Mouse (Mus musculus): Measurements from ENCODE around the gene Amdhd2. TPM values are rescaled to one million over a fixed set of nuclear protein-coding genes. Genes with fewer than 3 reads are reported as not detected.
"Not testable (repeated sequence)": the region's sequence is repeated elsewhere in the genome, so short reads cannot be mapped to it uniquely, and the experiment has no call there.

The Amdhd2 gene
- polyA plus RNA-seq, 1 experiment from 2014 or later, result 32.9 TPM

DNA sequence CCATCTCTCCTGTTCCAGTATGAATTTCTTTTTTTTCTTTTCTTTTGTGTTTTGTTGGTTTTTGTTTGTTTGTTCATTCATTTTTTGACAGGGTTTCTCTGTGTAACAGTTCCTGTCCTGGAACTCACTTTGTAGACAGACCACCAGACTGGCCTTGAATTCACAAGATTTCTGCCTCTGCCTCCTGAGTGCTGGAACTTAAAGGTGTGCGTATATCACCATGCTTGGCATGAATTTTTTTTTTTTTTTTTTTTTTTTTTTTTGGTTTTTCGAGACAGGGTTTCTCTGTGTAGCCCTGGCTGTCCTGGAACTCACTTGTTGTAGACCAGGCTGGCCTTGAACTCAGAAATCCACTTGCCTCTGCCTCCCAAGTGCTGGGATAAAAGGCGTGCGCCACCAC lies 34.3 kb downstream of the Amdhd2 start:
- H3K4me1 ChIP-seq (replicated peaks); ATAC-seq; H3K9me3 ChIP-seq; H3K4me2 ChIP-seq (replicated peaks); H3K36me3 ChIP-seq; H3K4me3 ChIP-seq (replicated peaks); H3K27me3 ChIP-seq; H3K27ac ChIP-seq; H3K9ac ChIP-seq (replicated peaks): not testable (repeated sequence)
- WGBS, result 98% methylated on average over 4 of the region's 4 CpGs

DNA sequence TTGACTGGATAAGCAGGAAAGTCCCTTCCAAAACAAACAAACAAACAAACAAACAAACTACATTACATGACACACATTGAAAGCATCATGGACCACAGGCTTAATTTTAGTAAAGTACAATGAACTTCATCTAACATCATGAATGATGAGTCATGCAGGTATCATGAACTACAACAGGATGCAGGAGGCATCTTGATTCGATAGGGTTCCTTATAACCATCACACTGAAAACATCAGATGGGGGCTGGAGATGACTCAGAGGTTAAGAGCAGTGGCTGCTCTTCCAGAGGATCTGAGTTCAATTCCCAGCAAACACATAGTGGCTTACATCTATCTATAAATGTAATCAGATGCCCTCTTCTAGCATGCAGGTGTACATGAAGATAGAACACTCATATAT lies 36.0 kb downstream of the Amdhd2 start:
- no peak for ATAC-seq
- Histone ChIP-seq H3K27me3 (no peaks in the 10 kb centered on the region), H3K36me3 (no peaks in the 10 kb centered on the region), H3K4me1 (replicated peaks) (no peaks in the 10 kb centered on the region), H3K27ac (no peak overlapping the region), H3K4me3 (replicated peaks) (no peak overlapping the region), H3K4me2 (replicated peaks) (no peak overlapping the region), H3K9ac (replicated peaks) (no peak overlapping the region), H3K9me3 (no peaks in the 10 kb centered on the region)
- WGBS, result 87% methylated on average over 1 of the region's 1 CpGs

DNA sequence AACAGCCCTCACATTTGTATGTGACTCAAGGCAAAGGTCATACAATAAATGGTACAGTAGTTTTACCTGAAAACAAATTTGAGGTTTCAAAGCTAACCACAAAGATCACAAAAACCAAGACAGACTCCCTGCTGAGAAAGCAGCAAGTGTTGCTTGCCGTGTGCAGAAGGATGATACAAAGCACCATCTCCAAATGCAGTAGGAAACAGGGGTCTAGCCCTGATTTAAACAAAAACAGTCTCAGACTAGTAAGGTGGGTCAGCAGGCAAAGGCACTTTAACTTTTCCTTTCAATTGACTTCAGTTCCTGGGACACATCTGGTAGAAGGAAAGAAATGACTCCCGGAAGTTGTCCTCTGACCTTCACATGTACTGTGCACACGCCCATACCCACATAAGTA lies 36.8 kb downstream of the Amdhd2 start:
- no peak overlapping the region for H3K4me3 ChIP-seq (replicated peaks)
- no peaks in the 10 kb centered on the region for H3K9me3 ChIP-seq
- H3K4me2 ChIP-seq (replicated peaks), result no peak overlapping the region
- H3K4me1 ChIP-seq (replicated peaks), result no peaks in the 10 kb centered on the region
- H3K27me3 ChIP-seq, result no peaks in the 10 kb centered on the region
- H3K9ac ChIP-seq (replicated peaks), result no peak overlapping the region
- ATAC-seq, result no peak
- no peak overlapping the region for H3K27ac ChIP-seq
- 88% methylated on average over 3 of the region's 3 CpGs for WGBS
- H3K36me3 ChIP-seq, result no peaks in the 10 kb centered on the region

DNA sequence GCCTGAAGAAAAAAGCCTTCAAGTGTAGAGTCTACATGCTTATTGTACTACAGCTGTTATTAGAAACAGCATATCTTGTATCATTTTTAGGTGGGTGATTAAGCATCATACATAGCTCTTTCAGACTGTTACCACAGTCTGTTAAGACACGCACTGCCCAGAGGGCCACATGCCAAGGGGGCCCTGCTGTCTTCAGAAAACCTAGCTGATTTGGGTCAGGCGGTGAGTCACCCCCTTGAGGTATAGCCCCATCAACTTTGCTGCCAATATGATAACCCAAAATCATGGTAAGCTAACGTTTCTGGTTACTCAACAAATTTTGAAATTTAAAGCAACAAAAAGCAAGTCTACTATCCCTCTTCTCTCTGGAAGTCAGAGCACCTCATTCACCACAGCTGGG lies 44.1 kb downstream of the Amdhd2 start:
- no peak overlapping the region for H3K9ac ChIP-seq (replicated peaks)
- H3K36me3 ChIP-seq, result no peaks in the 10 kb centered on the region
- ATAC-seq, result no peak
- no peaks in the 10 kb centered on the region for H3K27me3 ChIP-seq
- H3K27ac ChIP-seq, result no peak overlapping the region
- H3K9me3 ChIP-seq, result no peaks in the 10 kb centered on the region
- WGBS, result 94% methylated on average over 3 of the region's 3 CpGs
- H3K4me1 ChIP-seq (replicated peaks), result no peaks in the 10 kb centered on the region
- no peak overlapping the region for H3K4me2 ChIP-seq (replicated peaks)
- no peak overlapping the region for H3K4me3 ChIP-seq (replicated peaks)

DNA sequence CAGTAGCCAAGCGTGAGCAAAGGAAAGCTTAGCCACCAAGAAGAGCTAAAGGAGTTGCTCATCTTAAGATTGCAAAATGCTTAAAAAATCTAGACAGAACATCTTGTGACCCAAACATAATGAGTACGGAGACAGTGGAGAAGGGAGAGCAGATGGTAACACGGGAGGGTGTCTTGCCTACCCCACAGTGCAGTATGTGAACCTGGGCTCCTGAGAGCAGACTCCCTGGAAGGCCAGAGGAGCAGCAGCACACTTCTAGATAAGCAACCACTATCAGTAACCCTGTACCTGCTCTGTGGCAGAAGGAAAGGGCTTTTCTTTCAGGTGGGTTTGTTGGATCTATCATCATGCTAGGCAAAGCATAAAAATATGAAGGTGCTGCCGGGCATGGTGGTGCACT lies 50.5 kb downstream of the Amdhd2 start:
- no peaks in the 10 kb centered on the region for H3K9me3 ChIP-seq
- H3K9ac ChIP-seq (replicated peaks), result no peak overlapping the region
- no peak overlapping the region for H3K4me2 ChIP-seq (replicated peaks)
- H3K27me3 ChIP-seq, result no peaks in the 10 kb centered on the region
- no peak for ATAC-seq
- peaks cover 19% of the 10 kb centered on the region for H3K36me3 ChIP-seq
- H3K27ac ChIP-seq, result no peak overlapping the region
- H3K4me3 ChIP-seq (replicated peaks), result no peak overlapping the region
- no peaks in the 10 kb centered on the region for H3K4me1 ChIP-seq (replicated peaks)
- 84% methylated on average over 4 of the region's 4 CpGs for WGBS

DNA sequence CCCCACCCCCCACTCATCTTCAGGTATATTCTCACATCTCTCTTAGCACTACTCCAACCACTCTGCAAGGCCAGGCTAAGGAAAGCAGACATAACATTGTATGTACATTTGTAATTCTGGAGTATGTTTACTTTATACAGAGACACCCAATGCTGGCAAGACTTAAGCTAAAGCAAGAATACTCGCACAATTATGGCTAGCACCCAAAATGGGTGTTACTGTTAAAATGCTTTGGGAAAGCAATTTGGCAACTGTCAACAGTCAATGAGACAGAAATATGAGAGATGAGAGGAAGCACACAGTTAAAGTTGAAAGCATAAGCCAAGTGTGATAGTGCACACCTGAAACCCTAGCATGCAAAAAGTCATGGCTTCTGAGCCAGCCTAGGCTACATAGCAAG lies 52.3 kb downstream of the Amdhd2 start:
- WGBS, result 100% methylated on average over 1 of the region's 1 CpGs
- Histone ChIP-seq H3K4me3 (replicated peaks) (no peak overlapping the region), H3K4me2 (replicated peaks) (no peak overlapping the region), H3K9me3 (no peaks in the 10 kb centered on the region), H3K4me1 (replicated peaks) (no peaks in the 10 kb centered on the region), H3K27ac (no peak overlapping the region), H3K9ac (replicated peaks) (no peak overlapping the region), H3K27me3 (no peaks in the 10 kb centered on the region), H3K36me3 (peaks cover 28% of the 10 kb centered on the region)
- no peak for ATAC-seq

DNA sequence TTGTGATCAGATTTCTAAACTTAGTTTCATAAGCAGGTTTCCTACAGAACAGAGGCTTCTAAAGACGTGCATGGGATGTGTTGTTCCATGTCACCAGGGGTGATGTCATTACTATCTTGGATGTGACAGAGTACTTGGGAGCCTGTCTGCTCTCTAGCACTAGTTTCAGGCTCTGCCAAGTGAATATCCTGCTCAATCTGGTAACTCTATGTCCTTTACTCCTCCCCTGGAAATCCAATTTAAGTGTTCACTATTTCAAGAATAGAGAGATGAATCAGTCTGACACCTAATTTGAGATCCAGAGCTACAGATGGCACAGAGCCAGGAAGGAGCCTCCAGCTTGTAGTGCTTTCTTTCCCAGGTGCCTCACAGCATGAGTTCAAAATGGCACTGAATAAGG lies 54.7 kb downstream of the Amdhd2 start:
- Histone ChIP-seq H3K27ac (no peak overlapping the region), H3K4me1 (replicated peaks) (no peaks in the 10 kb centered on the region), H3K4me2 (replicated peaks) (no peak overlapping the region), H3K4me3 (replicated peaks) (no peak overlapping the region), H3K9me3 (no peaks in the 10 kb centered on the region), H3K36me3 (peaks cover 48% of the 10 kb centered on the region), H3K27me3 (no peaks in the 10 kb centered on the region), H3K9ac (replicated peaks) (no peak overlapping the region)
- no peak for ATAC-seq
- 84% methylated on average over 1 of the region's 1 CpGs for WGBS

Other genes with a start within 250 kb of the Amdhd2 start
- gene Dcpp3, start 246.3 kb downstream of the Amdhd2 start, polyA plus RNA-seq (2015; fragmentation: Nextera tagmentation; extraction: Ambion mirVana), result not detected in 2 replicates
- not detected in 2 replicates for gene Sbp, start 222.1 kb downstream of the Amdhd2 start, polyA plus RNA-seq (2015; fragmentation: Nextera tagmentation; extraction: Ambion mirVana)
- not detected in 2 replicates for gene Sbpl, start 208.5 kb downstream of the Amdhd2 start, polyA plus RNA-seq (2015; fragmentation: Nextera tagmentation; extraction: Ambion mirVana)
- not detected in 2 replicates for gene Prss30, start 183.2 kb downstream of the Amdhd2 start, polyA plus RNA-seq (2015; fragmentation: Nextera tagmentation; extraction: Ambion mirVana)
- gene Prss22, start 165.7 kb downstream of the Amdhd2 start, polyA plus RNA-seq (2015; fragmentation: Nextera tagmentation; extraction: Ambion mirVana), result 0.12 TPM in 1 of 2 replicates, not detected in the other
- gene Prss27, start 125.6 kb downstream of the Amdhd2 start, polyA plus RNA-seq (2015; fragmentation: Nextera tagmentation; extraction: Ambion mirVana), result 0.32 and 0.54 TPM in 2 replicates
- 80.9 and 81.5 TPM in 2 replicates for gene Kctd5, start 90.3 kb downstream of the Amdhd2 start, polyA plus RNA-seq (2015; fragmentation: Nextera tagmentation; extraction: Ambion mirVana)
- 63.1 and 67.9 TPM in 2 replicates for gene Pdpk1, start 12.8 kb downstream of the Amdhd2 start, polyA plus RNA-seq (2015; fragmentation: Nextera tagmentation; extraction: Ambion mirVana)
- gene Atp6v0c, start 5.9 kb upstream of the Amdhd2 start, polyA plus RNA-seq (2015; fragmentation: Nextera tagmentation; extraction: Ambion mirVana), result 843 and 851 TPM in 2 replicates
- gene Tbc1d24, start 41.8 kb upstream of the Amdhd2 start, polyA plus RNA-seq (2015; fragmentation: Nextera tagmentation; extraction: Ambion mirVana), result 19.2 and 20.4 TPM in 2 replicates
- gene Ntn3, start 45.8 kb upstream of the Amdhd2 start, polyA plus RNA-seq (2015; fragmentation: Nextera tagmentation; extraction: Ambion mirVana), result 3.3 and 4.6 TPM in 2 replicates
- gene Tedc2, start 57.1 kb upstream of the Amdhd2 start, polyA plus RNA-seq (2015; fragmentation: Nextera tagmentation; extraction: Ambion mirVana), result 13.9 and 14.4 TPM in 2 replicates
- 30.9 and 32.9 TPM in 2 replicates for gene Ccnf, start 87.7 kb upstream of the Amdhd2 start, polyA plus RNA-seq (2015; fragmentation: Nextera tagmentation; extraction: Ambion mirVana)
- 0.12 and 0.14 TPM in 2 replicates for gene Abca17, start 187.3 kb upstream of the Amdhd2 start, polyA plus RNA-seq (2015; fragmentation: Nextera tagmentation; extraction: Ambion mirVana)
- gene Abca3, start 188.2 kb upstream of the Amdhd2 start, polyA plus RNA-seq (2015; fragmentation: Nextera tagmentation; extraction: Ambion mirVana), result 22.7 and 23.9 TPM in 2 replicates

Measured in midbrain, embryonic 13.5 days (tissue).